Mouse (Mus musculus): ENCODE measurements around the gene Prss38.

Gene Prss38

GRCm38 (mm10) chr11:59327625-59328024, 47.8 kb downstream of the Prss38 start:
- peak; percentile 41 for DNase-seq (ENCODE audit: low read depth, low spot score)

DNA sequence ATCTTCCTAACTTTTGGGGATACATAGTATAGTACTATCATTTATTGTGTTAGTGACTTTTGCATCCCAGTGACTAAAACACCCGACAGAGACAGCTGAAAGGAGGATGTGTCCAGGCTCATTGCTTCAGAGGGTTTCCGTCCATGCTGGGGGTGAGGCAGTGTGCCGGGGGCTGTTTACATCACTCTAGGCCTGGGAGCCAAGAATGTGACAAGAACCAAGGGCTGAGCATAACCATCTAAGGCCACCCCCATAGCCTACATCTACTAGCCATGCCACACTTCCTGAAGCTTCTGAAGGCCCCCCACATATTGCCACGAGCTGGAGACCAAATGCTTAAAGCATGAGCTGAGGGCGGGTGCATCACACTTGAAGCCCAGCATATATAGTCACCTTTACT, 50.7 kb downstream of the Prss38 start:
- DNase-seq (ENCODE audit: low read depth, low spot score): no peak

GRCm38 (mm10) chr11:59322988-59323387, 52.5 kb downstream of the Prss38 start:
- no peak for DNase-seq (ENCODE audit: low read depth, low spot score)

Data from ZHBTc4 (cell line).